In the genomic region with DNA sequence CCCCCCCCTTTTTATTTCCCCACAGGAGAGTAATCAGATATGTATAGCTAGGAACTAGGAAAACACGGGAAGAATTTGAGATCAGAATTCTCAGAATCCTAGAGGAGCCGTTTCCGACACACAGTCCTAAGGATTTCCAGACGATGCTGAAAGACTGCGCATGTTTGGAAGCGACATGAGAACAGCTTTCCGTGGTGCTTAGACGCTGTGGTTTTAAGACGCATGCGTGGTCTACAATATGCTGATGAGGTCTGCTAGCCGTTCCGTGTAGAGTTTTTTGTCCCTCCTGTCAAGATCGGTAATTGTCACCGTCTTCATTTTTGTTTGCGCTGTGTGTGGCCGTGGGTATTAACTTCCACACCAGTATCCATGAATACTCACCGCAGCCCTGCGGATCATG, we compare ENCODE assay signal across 23 mouse cellular contexts.
DNase-seq lines count a peak whose midpoint lies in the region; ATAC-seq and TF ChIP-seq lines count a peak whose summit lies in the region.
"Had no signal": no experiment of that assay in that cellular context is flagged by ENCODE, and none has a peak within 500 bp of the region (broad histone marks: within the 10 kb centered on the region; RNA-seq: fewer than 3 reads in every experiment).

No protein-coding gene starts in this region.

- DNase-seq in embryonic facial prominence, embryonic 10.5 days (ENCODE audit: low spot score): no peak
- no peak for DNase-seq in layer of hippocampus, adult 2 months (ENCODE audit: low spot score in 2 of 2)
- no peak for DNase-seq in layer of hippocampus, postnatal 10 days (ENCODE audit: low spot score in 2 of 2)
- DNase-seq in right cerebral cortex, adult 18-20 months: peak; percentile 16
- DNase-seq in right cerebral cortex, postnatal 4 days: no peak
- no peak for DNase-seq in thymus, postnatal 25 days
- DNase-seq: adrenal gland, adult 8-10 months; B cell, adult 2 months; cerebellum, adult 11-12 months; cerebellum, adult 9-10 months; cerebellum, postnatal 25 days; forebrain, postnatal 0 days; gastrocnemius, postnatal 36 days; heart, adult 18-20 months; heart, postnatal 14 days had no signal

- H3K27ac ChIP-seq in embryonic facial prominence, embryonic 13.5 days: no peak overlapping the region
- no peak overlapping the region for H3K27ac ChIP-seq in embryonic facial prominence, embryonic 10.5 days (replicated peaks)
- peak overlapping the region; percentile 57; the same call in 1 of the 2 replicates for H3K27ac ChIP-seq in layer of hippocampus, adult 2 months
- H3K27ac ChIP-seq: forebrain, embryonic 12.5 days; heart, embryonic 15.5 days; hindbrain, embryonic 13.5 days; hindbrain, postnatal 0 days had no signal

- 0 out of 2 replicates have a peak, but pooled peaks cover 8% of the 10 kb centered on the region for H3K4me1 ChIP-seq in embryonic facial prominence, embryonic 13.5 days
- H3K4me1 ChIP-seq in embryonic facial prominence, embryonic 10.5 days: no peaks in the 10 kb centered on the region

- 0 out of 2 replicates have a peak, but pooled peaks cover 3% of the 10 kb centered on the region for H3K9me3 ChIP-seq in embryonic facial prominence, embryonic 13.5 days
- no peaks in the 10 kb centered on the region for H3K9me3 ChIP-seq in embryonic facial prominence, embryonic 10.5 days
- H3K9me3 ChIP-seq: forebrain, embryonic 12.5 days; heart, embryonic 15.5 days; hindbrain, embryonic 13.5 days had no signal

- H3K4me2 ChIP-seq in embryonic facial prominence, embryonic 13.5 days: peak overlapping the region; percentile 12
- H3K4me2 ChIP-seq: forebrain, embryonic 12.5 days; heart, embryonic 11.5 days; heart, embryonic 15.5 days; hindbrain, embryonic 13.5 days had no signal

- no peak for TF ChIP-seq CTCF in layer of hippocampus, adult 2 months (conservative IDR thresholded peaks at IDR 0.05)

- WGBS in embryonic facial prominence, embryonic 13.5 days: 69% methylated on average over 18 of the region's 18 CpGs
- 94% methylated on average over 18 of the region's 18 CpGs for WGBS in embryonic facial prominence, embryonic 10.5 days

- H3K36me3 ChIP-seq in embryonic facial prominence, embryonic 13.5 days: no peaks in the 10 kb centered on the region
- no peaks in the 10 kb centered on the region for H3K36me3 ChIP-seq in embryonic facial prominence, embryonic 10.5 days (replicated peaks)
- H3K36me3 ChIP-seq: forebrain, embryonic 12.5 days; G1E; heart, embryonic 15.5 days; hindbrain, embryonic 13.5 days had no signal

- no peak for ATAC-seq in embryonic facial prominence, embryonic 13.5 days (ENCODE audit: insufficient number of reproducible peaks, insufficient read depth, low FRiP score, low TSS enrichment, low read depth)
- ATAC-seq: CD4-positive, CD25-positive, alpha-beta regulatory T cell, adult 4 months; forebrain, postnatal 0 days; hindbrain, postnatal 0 days had no signal

- no peaks in the 10 kb centered on the region for H3K27me3 ChIP-seq in embryonic facial prominence, embryonic 13.5 days
- H3K27me3 ChIP-seq in embryonic facial prominence, embryonic 10.5 days (replicated peaks; ENCODE audit: low read depth, poor library complexity, severe bottlenecking): no peaks in the 10 kb centered on the region
- H3K27me3 ChIP-seq: forebrain, embryonic 12.5 days; heart, embryonic 15.5 days; hindbrain, embryonic 13.5 days had no signal

- H3K4me3 ChIP-seq in embryonic facial prominence, embryonic 13.5 days: no peak overlapping the region
- no peak overlapping the region for H3K4me3 ChIP-seq in embryonic facial prominence, embryonic 10.5 days
- no peak overlapping the region for H3K4me3 ChIP-seq in layer of hippocampus, adult 2 months
- H3K4me3 ChIP-seq: forebrain, embryonic 12.5 days; heart, embryonic 15.5 days; hindbrain, embryonic 13.5 days had no signal

- no peak overlapping the region for H3K9ac ChIP-seq in embryonic facial prominence, embryonic 13.5 days
- H3K9ac ChIP-seq: forebrain, embryonic 12.5 days; forebrain, postnatal 0 days; heart, embryonic 15.5 days; hindbrain, embryonic 13.5 days had no signal
